Mouse (Mus musculus): ENCODE data around the gene Tas2r129.
"Not testable (repeated sequence)": the region's sequence is repeated elsewhere in the genome, so short reads cannot be mapped to it uniquely, and the experiment has no call there.

The Tas2r129 gene

DNA sequence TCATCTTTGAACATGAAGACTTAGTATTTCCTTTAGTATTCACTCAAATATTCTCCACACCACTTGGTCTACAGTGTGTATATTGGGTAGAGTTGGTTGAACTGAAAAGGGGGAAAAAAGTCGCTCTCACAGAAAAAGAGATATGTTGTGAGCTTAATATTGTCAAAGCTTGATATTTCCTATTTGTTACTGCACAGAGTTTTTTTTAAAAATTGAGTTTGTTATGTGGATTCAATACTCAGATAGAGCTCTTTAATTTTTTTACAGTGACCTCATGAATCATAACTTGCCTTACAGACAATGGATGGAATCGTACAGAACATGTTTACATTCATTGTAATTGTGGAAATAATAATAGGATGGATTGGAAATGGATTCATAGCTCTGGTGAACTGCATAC is at the start of gene Tas2r129:
Tas2r129 (plus strand) TSS at position 301 of the 400 bp plus-strand sequence.
- DNase-seq (ENCODE audit: low spot score in 2 of 2), result no peak

DNA sequence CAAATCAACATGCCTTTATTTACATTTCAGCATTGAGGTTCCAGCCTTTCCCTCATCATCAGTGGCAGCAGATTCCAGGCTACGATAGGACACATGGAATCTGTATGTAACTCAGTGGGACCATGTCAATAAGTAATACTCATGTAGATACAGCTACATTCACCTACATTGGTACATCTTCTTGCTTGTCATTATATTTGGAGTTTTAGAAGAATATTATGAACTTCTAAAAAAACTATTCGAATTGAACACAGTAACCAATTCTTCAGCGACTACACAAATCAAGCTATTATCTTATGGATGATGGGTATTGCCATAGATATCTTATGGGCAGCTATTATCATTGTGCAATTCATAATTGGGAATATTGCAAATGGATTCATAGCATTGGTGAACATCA is 41.6 kb upstream of the Tas2r129 start, which contains the start of gene Tas2r125:
Tas2r125 (plus strand) TSS at position 301 of the 400 bp plus-strand sequence.
- no peak for DNase-seq (ENCODE audit: low spot score in 2 of 2)

DNA sequence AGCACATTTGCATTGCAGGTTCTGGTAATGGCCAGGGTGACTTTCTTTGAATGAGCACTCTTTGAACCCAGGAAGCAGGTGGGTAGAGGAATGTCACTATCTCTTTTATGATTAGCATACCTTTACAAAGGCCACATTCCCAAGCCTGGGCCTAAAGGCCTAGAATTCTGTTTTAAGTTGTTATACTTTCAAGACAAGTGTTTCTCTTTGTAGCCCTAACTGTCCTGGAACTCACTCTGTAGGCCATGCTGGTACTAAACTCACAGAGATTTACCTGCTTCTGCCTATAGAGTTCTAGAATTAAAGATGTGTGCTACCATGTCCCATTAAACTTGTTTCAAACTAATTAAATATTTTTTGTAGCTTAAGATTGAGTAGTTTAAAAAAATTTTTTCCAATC is 9.5 kb upstream of the Tas2r129 start:
- not testable (repeated sequence) for DNase-seq (ENCODE audit: low spot score in 2 of 2)

- no peak for DNase-seq (ENCODE audit: low spot score in 2 of 2)
Observed at GRCm38 (mm10) chr6:132957819-132958218, 6.9 kb downstream of the Tas2r129 start, which contains the start of gene Tas2r131. Gene Tas2r131 (minus strand): TSS chr6:132957919.

DNA sequence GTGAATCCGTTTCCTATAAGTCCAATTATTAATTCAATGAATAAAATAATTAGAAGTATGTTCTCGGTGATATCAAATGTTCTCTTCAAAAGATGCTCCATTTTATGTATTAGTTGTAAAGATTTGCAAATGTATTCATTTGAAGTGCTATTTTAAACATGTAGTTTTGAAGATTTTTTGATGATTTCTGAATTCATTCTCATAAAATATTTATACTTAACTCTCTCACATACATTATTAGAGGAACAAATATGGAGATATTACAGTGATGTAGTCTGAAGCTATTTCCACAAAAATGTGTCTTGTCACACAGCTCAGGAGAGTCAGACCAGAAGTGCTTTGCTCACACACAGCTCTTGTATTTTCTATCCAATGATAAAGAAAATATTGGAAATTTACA is 30.0 kb downstream of the Tas2r129 start, which contains the start of gene Tas2r109:
Tas2r109 (minus strand) TSS at position 101 of the 400 bp plus-strand sequence.
- no peak for DNase-seq (ENCODE audit: low spot score in 2 of 2)

All from spleen, postnatal 4 days (tissue).